Mouse (Mus musculus): ENCODE data around the gene Ier3. TPM values are rescaled to one million over a fixed set of nuclear protein-coding genes. Genes with fewer than 3 reads are reported as not detected.

Gene Ier3
- polyA plus RNA-seq, 1 experiment from 2014 or later: 93.1 TPM

- Histone ChIP-seq H3K9me3 (replicated peaks; ENCODE audit: low read length) (no peaks in the 10 kb centered on the region), H3K9ac (ENCODE audit: low read depth, low read length) (no peak overlapping the region), H3K4me2 (ENCODE audit: low read length) (no peak overlapping the region), H3K4me1 (replicated peaks; ENCODE audit: insufficient read depth, low read length) (0 out of 2 replicates have a peak, but pooled peaks cover 2% of the 10 kb centered on the region), H3K4me3 (replicated peaks; ENCODE audit: low read depth, low read length) (no peak overlapping the region), H3K27me3 (ENCODE audit: insufficient read depth, low read length) (no peaks in the 10 kb centered on the region), H3K36me3 (ENCODE audit: insufficient read depth, low read length) (no peaks in the 10 kb centered on the region), H3K27ac (no peak overlapping the region)
- DNase-seq (ENCODE audit: low spot score): no peak
- 83% methylated on average over 2 of the region's 2 CpGs for WGBS
- peak; percentile 44; the same call in 1 of the 2 replicates for TF ChIP-seq CTCF (IDR thresholded peaks at IDR 0.05; ENCODE audit: low read depth)
- no peak for ATAC-seq (replicated peaks; ENCODE audit: low FRiP score, low read depth)
Measured at GRCm38 (mm10) chr17:35782398-35782797, 39.1 kb upstream of the Ier3 start.

GRCm38 (mm10) chr17:35782924-35783323, 38.6 kb upstream of the Ier3 start:
- 67% methylated on average over 5 of the region's 5 CpGs for WGBS
- TF ChIP-seq CTCF (IDR thresholded peaks at IDR 0.05; ENCODE audit: low read depth): no peak

GRCm38 (mm10) chr17:35783944-35784343, 37.5 kb upstream of the Ier3 start:
- 84% methylated on average over 6 of the region's 6 CpGs for WGBS
- Histone ChIP-seq H3K27ac (no peak overlapping the region), H3K27me3 (ENCODE audit: insufficient read depth, low read length) (no peaks in the 10 kb centered on the region), H3K4me3 (replicated peaks; ENCODE audit: low read depth, low read length) (no peak overlapping the region), H3K9ac (ENCODE audit: low read depth, low read length) (no peak overlapping the region), H3K36me3 (ENCODE audit: insufficient read depth, low read length) (no peaks in the 10 kb centered on the region), H3K4me1 (replicated peaks; ENCODE audit: insufficient read depth, low read length) (no peaks in the 10 kb centered on the region), H3K9me3 (replicated peaks; ENCODE audit: low read length) (no peaks in the 10 kb centered on the region), H3K4me2 (ENCODE audit: low read length) (no peak overlapping the region)
- no peak for ATAC-seq (replicated peaks; ENCODE audit: low FRiP score, low read depth)
- no peak for DNase-seq (ENCODE audit: low spot score)
- no peak for TF ChIP-seq CTCF (IDR thresholded peaks at IDR 0.05; ENCODE audit: low read depth)

More at GRCm38 (mm10) chr17:35782924-35783323, 38.6 kb upstream of the Ier3 start:
- Histone ChIP-seq H3K27ac (no peak overlapping the region), H3K4me1 (replicated peaks; ENCODE audit: insufficient read depth, low read length) (no peaks in the 10 kb centered on the region), H3K27me3 (ENCODE audit: insufficient read depth, low read length) (no peaks in the 10 kb centered on the region), H3K4me3 (replicated peaks; ENCODE audit: low read depth, low read length) (no peak overlapping the region), H3K4me2 (ENCODE audit: low read length) (no peak overlapping the region), H3K36me3 (ENCODE audit: insufficient read depth, low read length) (no peaks in the 10 kb centered on the region), H3K9me3 (replicated peaks; ENCODE audit: low read length) (no peaks in the 10 kb centered on the region), H3K9ac (ENCODE audit: low read depth, low read length) (no peak overlapping the region)
- no peak for DNase-seq (ENCODE audit: low spot score)
- ATAC-seq (replicated peaks; ENCODE audit: low FRiP score, low read depth): no peak

GRCm38 (mm10) chr17:35785140-35785539, 36.3 kb upstream of the Ier3 start:
- Histone ChIP-seq H3K27me3 (ENCODE audit: insufficient read depth, low read length) (no peaks in the 10 kb centered on the region), H3K4me3 (replicated peaks; ENCODE audit: low read depth, low read length) (no peak overlapping the region), H3K4me2 (ENCODE audit: low read length) (no peak overlapping the region), H3K9me3 (replicated peaks; ENCODE audit: low read length) (no peaks in the 10 kb centered on the region), H3K27ac (no peak overlapping the region), H3K9ac (ENCODE audit: low read depth, low read length) (no peak overlapping the region), H3K36me3 (ENCODE audit: insufficient read depth, low read length) (no peaks in the 10 kb centered on the region), H3K4me1 (replicated peaks; ENCODE audit: insufficient read depth, low read length) (no peaks in the 10 kb centered on the region)
- DNase-seq (ENCODE audit: low spot score): no peak
- WGBS: 82% methylated on average over 4 of the region's 4 CpGs
- ATAC-seq (replicated peaks; ENCODE audit: low FRiP score, low read depth): no peak
- no peak for TF ChIP-seq CTCF (IDR thresholded peaks at IDR 0.05; ENCODE audit: low read depth)

DNA sequence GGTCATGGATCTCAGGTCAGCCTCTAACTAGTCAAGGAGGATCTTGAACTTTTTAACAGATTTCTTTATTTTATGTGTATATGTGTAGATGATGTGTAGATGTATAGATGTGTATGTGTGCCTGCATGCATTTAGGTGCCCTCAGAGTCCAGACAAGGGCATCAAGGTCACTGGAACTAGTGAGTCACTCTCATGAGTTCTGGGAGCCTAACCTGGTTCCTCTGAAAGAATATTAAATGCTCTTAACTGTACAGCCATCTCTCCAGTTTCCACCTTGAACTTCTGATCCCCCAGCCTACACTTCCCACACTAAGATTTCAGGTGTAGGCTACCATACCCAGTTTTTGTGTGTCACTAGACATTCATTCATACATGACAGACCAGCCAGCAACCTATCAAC, 34.0 kb upstream of the Ier3 start:
- Histone ChIP-seq H3K9me3 (replicated peaks; ENCODE audit: low read length) (no peaks in the 10 kb centered on the region), H3K27me3 (ENCODE audit: insufficient read depth, low read length) (no peaks in the 10 kb centered on the region), H3K9ac (ENCODE audit: low read depth, low read length) (no peak overlapping the region), H3K36me3 (ENCODE audit: insufficient read depth, low read length) (no peaks in the 10 kb centered on the region), H3K27ac (no peak overlapping the region), H3K4me3 (replicated peaks; ENCODE audit: low read depth, low read length) (no peak overlapping the region), H3K4me1 (replicated peaks; ENCODE audit: insufficient read depth, low read length) (no peaks in the 10 kb centered on the region), H3K4me2 (ENCODE audit: low read length) (no peak overlapping the region)
- no peak for DNase-seq (ENCODE audit: low spot score)
- TF ChIP-seq CTCF (IDR thresholded peaks at IDR 0.05; ENCODE audit: low read depth): no peak
- no peak for ATAC-seq (replicated peaks; ENCODE audit: low FRiP score, low read depth)

DNA sequence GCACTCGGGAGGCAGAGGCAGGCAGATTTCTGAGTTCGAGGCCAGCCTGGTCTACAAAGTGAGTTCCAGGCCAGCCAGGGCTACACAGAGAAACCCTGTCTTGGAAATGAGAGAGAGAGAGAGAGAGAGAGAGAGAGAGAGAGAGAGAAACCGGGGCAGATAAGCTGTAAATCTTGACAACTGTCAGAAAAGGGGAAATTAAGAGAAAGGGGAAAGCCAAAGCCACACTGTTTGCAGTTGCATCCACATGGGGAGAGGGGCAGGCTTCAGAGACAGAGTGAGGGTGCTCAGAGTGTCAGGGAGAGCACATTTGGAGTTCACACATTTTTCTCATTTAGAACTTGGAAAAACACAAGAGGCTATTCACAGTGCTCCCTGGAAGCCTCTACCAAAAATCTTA, 33.5 kb upstream of the Ier3 start:
- 70% methylated on average over 3 of the region's 3 CpGs for WGBS
- Histone ChIP-seq H3K9ac (ENCODE audit: low read depth, low read length) (no peak overlapping the region), H3K27me3 (ENCODE audit: insufficient read depth, low read length) (no peaks in the 10 kb centered on the region), H3K4me1 (replicated peaks; ENCODE audit: insufficient read depth, low read length) (no peaks in the 10 kb centered on the region), H3K4me3 (replicated peaks; ENCODE audit: low read depth, low read length) (no peak overlapping the region), H3K27ac (no peak overlapping the region), H3K9me3 (replicated peaks; ENCODE audit: low read length) (no peaks in the 10 kb centered on the region), H3K4me2 (ENCODE audit: low read length) (no peak overlapping the region), H3K36me3 (ENCODE audit: insufficient read depth, low read length) (no peaks in the 10 kb centered on the region)
- DNase-seq (ENCODE audit: low spot score) (no peak), ATAC-seq (replicated peaks; ENCODE audit: low FRiP score, low read depth) (no peak)
- no peak for TF ChIP-seq CTCF (IDR thresholded peaks at IDR 0.05; ENCODE audit: low read depth)

- no peaks in the 10 kb centered on the region for H3K9me3 ChIP-seq (replicated peaks; ENCODE audit: low read length)
- no peaks in the 10 kb centered on the region for H3K27me3 ChIP-seq (ENCODE audit: insufficient read depth, low read length)
- H3K4me2 ChIP-seq (ENCODE audit: low read length): no peak overlapping the region
- ATAC-seq (replicated peaks; ENCODE audit: low FRiP score, low read depth) (no peak), DNase-seq (ENCODE audit: low spot score) (no peak)
- no peak overlapping the region for H3K27ac ChIP-seq
- TF ChIP-seq CTCF (IDR thresholded peaks at IDR 0.05; ENCODE audit: low read depth): no peak
- H3K4me3 ChIP-seq (replicated peaks; ENCODE audit: low read depth, low read length): no peak overlapping the region
- H3K4me1 ChIP-seq (replicated peaks; ENCODE audit: insufficient read depth, low read length): no peaks in the 10 kb centered on the region
- WGBS: 90% methylated on average over 4 of the region's 4 CpGs
- no peak overlapping the region for H3K9ac ChIP-seq (ENCODE audit: low read depth, low read length)
- no peaks in the 10 kb centered on the region for H3K36me3 ChIP-seq (ENCODE audit: insufficient read depth, low read length)
Measured at GRCm38 (mm10) chr17:35790933-35791332, 30.6 kb upstream of the Ier3 start.

Measured in kidney, postnatal 0 days (tissue).